In genomic region chr1:174598226-174598625, GRCm38 (mm10) we compare ENCODE assay signal across 20 mouse cellular contexts.
"Had no signal": no experiment of that assay in that cellular context is flagged by ENCODE, and none has a peak within 500 bp of the region (broad histone marks: within the 10 kb centered on the region; RNA-seq: fewer than 3 reads in every experiment).

No protein-coding gene starts in this region.

- H3K27ac ChIP-seq: limb, embryonic 12.5 days; limb, embryonic 15.5 days; liver, embryonic 15.5 days; stomach, embryonic 15.5 days had no signal

- H3K4me3 ChIP-seq: limb, embryonic 12.5 days; limb, embryonic 15.5 days; liver, embryonic 15.5 days; stomach, embryonic 15.5 days had no signal

- H3K4me2 ChIP-seq: limb, embryonic 12.5 days; limb, embryonic 15.5 days; liver, embryonic 11.5 days; liver, embryonic 15.5 days; midbrain, embryonic 11.5 days; stomach, embryonic 15.5 days had no signal

- H3K4me1 ChIP-seq: limb, embryonic 12.5 days; limb, embryonic 15.5 days; stomach, embryonic 15.5 days had no signal

- DNase-seq: kidney, adult 18-20 months; kidney, adult 9 months; kidney, postnatal 14 days; kidney, postnatal 4 days; layer of hippocampus, adult 9-11 months; left cerebral cortex, postnatal 4 days; lung, adult 2 months; lung, postnatal 14 days; lung, postnatal 4 days; midbrain, embryonic 14.5 days; right cerebral cortex, postnatal 14 days; spleen, adult 18-20 months; thymus, adult 18-20 months; thymus, postnatal 36 days had no signal

- H3K9ac ChIP-seq: limb, embryonic 12.5 days; limb, embryonic 15.5 days; liver, embryonic 15.5 days; stomach, embryonic 15.5 days had no signal

- H3K27me3 ChIP-seq: limb, embryonic 12.5 days; limb, embryonic 15.5 days; liver, embryonic 15.5 days; stomach, embryonic 15.5 days had no signal

- H3K36me3 ChIP-seq: limb, embryonic 12.5 days; limb, embryonic 15.5 days; liver, embryonic 15.5 days; stomach, embryonic 15.5 days had no signal

- H3K9me3 ChIP-seq: limb, embryonic 12.5 days; limb, embryonic 15.5 days; liver, embryonic 15.5 days; stomach, embryonic 15.5 days had no signal
